Mouse (Mus musculus) cortical plate, adult 2 months (tissue): ENCODE results near the gene Med1.

ENCODE experiments used
- CTCF ChIP-seq: fragments of 200-500 bp; IDR thresholded peaks from 2 replicates; pipeline ENCODE4 v1.5.1; 2011; ENCODE audit warnings: mild to moderate bottlenecking, control low read depth, low read length; ENCODE audit not compliant: insufficient read depth; ENCODE audit errors: extremely low read depth
- POLR2A ChIP-seq: fragments of 200-500 bp; IDR thresholded peaks from 2 replicates; pipeline ENCODE4 v1.6.1; 2011; ENCODE audit warnings: mild to moderate bottlenecking, low read length, control low read depth; ENCODE audit not compliant: insufficient read depth; ENCODE audit errors: extremely low read depth

DNA sequence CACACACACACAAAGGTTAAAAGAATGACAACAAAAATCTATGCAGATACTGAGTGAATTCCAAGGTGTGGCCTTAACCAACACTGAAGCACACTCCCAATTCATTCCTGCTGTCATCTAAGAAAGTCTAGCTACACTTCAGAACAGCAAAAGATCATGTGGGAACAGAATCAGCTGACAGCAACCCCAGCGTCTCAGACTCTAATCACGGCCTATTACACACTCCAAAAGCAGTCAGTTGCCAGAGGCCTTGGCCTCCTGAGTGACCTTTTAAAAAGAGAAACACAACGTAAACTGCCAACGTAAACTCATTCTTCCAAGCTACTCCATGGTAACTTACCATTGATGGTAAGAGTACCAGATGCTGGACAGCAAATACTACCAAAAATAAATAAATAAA is 58.1 kb downstream of the Med1 start:
- no peak for TF ChIP-seq CTCF
- TF ChIP-seq POLR2A: no peak
